Mouse (Mus musculus): ENCODE data around the gene Rabep1.
"Not testable (repeated sequence)": the region's sequence is repeated elsewhere in the genome, so short reads cannot be mapped to it uniquely, and the experiment has no call there.

Gene Rabep1

GRCm38 (mm10) chr11:70833408-70833807, 11.2 kb upstream of the Rabep1 start:
- no peak for DNase-seq

GRCm38 (mm10) chr11:70833831-70834230, 10.7 kb upstream of the Rabep1 start:
- DNase-seq = no peak

- no peak for DNase-seq
Observed at GRCm38 (mm10) chr11:70835381-70835831, 9.2 kb upstream of the Rabep1 start.

- DNase-seq = no peak
Observed at GRCm38 (mm10) chr11:70837031-70837430, 7.5 kb upstream of the Rabep1 start.

- no peak for DNase-seq
Observed at GRCm38 (mm10) chr11:70838610-70839009, 6.0 kb upstream of the Rabep1 start.

GRCm38 (mm10) chr11:70842983-70843382, 1.6 kb upstream of the Rabep1 start:
- no peak for DNase-seq

GRCm38 (mm10) chr11:70843701-70844551, 652 bp upstream of the Rabep1 start:
- DNase-seq = no peak

GRCm38 (mm10) chr11:70845457-70845978, 940 bp downstream of the Rabep1 start:
- DNase-seq = no peak

GRCm38 (mm10) chr11:70846029-70846428, 1.5 kb downstream of the Rabep1 start:
- DNase-seq = no peak

GRCm38 (mm10) chr11:70860371-70860770, 15.8 kb downstream of the Rabep1 start:
- no peak for DNase-seq

- not testable (repeated sequence) for DNase-seq
Observed at GRCm38 (mm10) chr11:70863204-70863603, 18.6 kb downstream of the Rabep1 start.

GRCm38 (mm10) chr11:70865223-70865622, 20.6 kb downstream of the Rabep1 start:
- DNase-seq = no peak

GRCm38 (mm10) chr11:70869263-70869662, 24.7 kb downstream of the Rabep1 start:
- DNase-seq = no peak

- DNase-seq = no peak
Observed at GRCm38 (mm10) chr11:70869811-70870210, 25.2 kb downstream of the Rabep1 start.

- DNase-seq = peak; percentile 82
Observed at GRCm38 (mm10) chr11:70870407-70870806, 25.8 kb downstream of the Rabep1 start.

- no peak for DNase-seq
Observed at GRCm38 (mm10) chr11:70871110-70871509, 26.5 kb downstream of the Rabep1 start.

- no peak for DNase-seq
Observed at GRCm38 (mm10) chr11:70871766-70872330, 27.3 kb downstream of the Rabep1 start.

GRCm38 (mm10) chr11:70873846-70874613, 29.5 kb downstream of the Rabep1 start:
- no peak for DNase-seq

- DNase-seq = no peak
Observed at GRCm38 (mm10) chr11:70877670-70878069, 33.1 kb downstream of the Rabep1 start.

- DNase-seq = no peak
Observed at GRCm38 (mm10) chr11:70882905-70883430, 38.4 kb downstream of the Rabep1 start.

GRCm38 (mm10) chr11:70890643-70891042, 46.1 kb downstream of the Rabep1 start:
- no peak for DNase-seq

- DNase-seq = no peak
Observed at GRCm38 (mm10) chr11:70891616-70892015, 47.0 kb downstream of the Rabep1 start.

- no peak for DNase-seq
Observed at GRCm38 (mm10) chr11:70897680-70898079, 53.1 kb downstream of the Rabep1 start.

Data from cerebellum, adult 9-10 months (tissue).